Mouse (Mus musculus) adrenal gland, postnatal 14 days (tissue): ENCODE data around the gene Gm20822. TPM values are rescaled to one million over a fixed set of nuclear protein-coding genes. Genes with fewer than 3 reads are reported as not detected.
"Not testable (repeated sequence)": the region's sequence is repeated elsewhere in the genome, so short reads cannot be mapped to it uniquely, and the experiment has no call there.

Experiments used
- DNase-seq: peaks from one replicate; pipeline ENCODE4 v3.0.0; 2021; ENCODE audit warnings: mixed read lengths
- long read RNA-seq, 2 experiments: library from polyadenylated mRNA; stranded (forward); transcript quantifications; one replicate each; pipeline ENCODE4 v2.0.0; 2021
- total RNA-seq: library from RNA; stranded (reverse); gene quantifications from 2 replicates; pipeline ENCODE4 v1.2.3, GENCODE M21; 2021

Gene Gm20822
- total RNA-seq = not detected in 2 replicates
- long read RNA-seq, experiment 1 = 0 reads
- long read RNA-seq, experiment 2 = 0 reads

DNA sequence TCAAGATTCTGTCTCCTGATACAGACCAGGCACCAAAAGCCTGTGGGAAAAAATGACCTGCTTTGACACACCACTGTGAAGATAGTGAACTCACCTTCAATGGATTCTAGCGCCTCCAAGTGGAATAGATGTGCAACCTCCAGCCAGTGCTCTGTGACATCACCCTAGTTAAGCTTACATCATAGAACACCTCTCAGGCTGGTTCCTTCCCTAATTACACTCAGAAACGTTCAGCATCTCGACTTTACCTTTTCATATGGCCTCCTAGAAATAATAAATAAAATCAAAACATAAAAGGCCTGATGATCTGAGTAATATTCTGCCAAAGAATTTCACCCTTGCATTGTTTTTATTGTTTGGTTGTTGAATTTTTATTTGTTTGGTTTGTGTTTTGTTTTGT lies at the start of gene Gm20822:
TSS of gene Gm20822 (minus strand) at position 101 of the 400 bp plus-strand sequence.
- DNase-seq = not testable (repeated sequence)
